Mouse (Mus musculus): ENCODE measurements around the gene Gm21560. TPM values are rescaled to one million over a fixed set of nuclear protein-coding genes. Genes with fewer than 3 reads are reported as not detected.
"Not testable (repeated sequence)": the region's sequence is repeated elsewhere in the genome, so short reads cannot be mapped to it uniquely, and the experiment has no call there.

Gm21560 gene
- polyA plus RNA-seq (2015; fragmentation: Nextera tagmentation; extraction: Ambion mirVana) = not detected in 2 replicates

DNA sequence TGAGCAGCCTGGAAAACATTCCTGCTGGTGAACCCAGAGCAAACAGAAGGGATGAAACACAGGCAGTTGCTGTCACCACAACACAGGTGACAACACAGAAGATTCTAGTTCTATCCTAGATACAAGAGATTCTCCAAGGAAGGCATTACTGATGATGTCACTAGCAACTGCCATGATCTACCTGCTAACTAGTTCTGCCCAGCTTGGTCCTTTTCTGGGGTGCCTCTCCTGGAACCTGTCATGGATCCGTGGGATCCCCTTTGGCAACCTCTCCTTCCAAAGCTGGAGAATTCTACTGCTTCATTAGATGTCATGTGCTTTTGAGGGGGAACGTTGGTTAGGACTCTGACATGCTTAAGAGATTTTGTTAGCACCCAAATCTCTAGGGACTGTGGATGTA lies at the start of gene Gm21560:
Gm21560 (minus strand) TSS at position 101 of the 400 bp plus-strand sequence.
- not testable (repeated sequence) for H3K27me3 ChIP-seq; H3K4me3 ChIP-seq; ATAC-seq; H3K9me3 ChIP-seq (replicated peaks); H3K9ac ChIP-seq; H3K36me3 ChIP-seq (ENCODE audit: poor library complexity, severe bottlenecking); H3K4me1 ChIP-seq; H3K27ac ChIP-seq; H3K4me2 ChIP-seq
- 76% methylated on average over 2 of the region's 2 CpGs for WGBS

DNA sequence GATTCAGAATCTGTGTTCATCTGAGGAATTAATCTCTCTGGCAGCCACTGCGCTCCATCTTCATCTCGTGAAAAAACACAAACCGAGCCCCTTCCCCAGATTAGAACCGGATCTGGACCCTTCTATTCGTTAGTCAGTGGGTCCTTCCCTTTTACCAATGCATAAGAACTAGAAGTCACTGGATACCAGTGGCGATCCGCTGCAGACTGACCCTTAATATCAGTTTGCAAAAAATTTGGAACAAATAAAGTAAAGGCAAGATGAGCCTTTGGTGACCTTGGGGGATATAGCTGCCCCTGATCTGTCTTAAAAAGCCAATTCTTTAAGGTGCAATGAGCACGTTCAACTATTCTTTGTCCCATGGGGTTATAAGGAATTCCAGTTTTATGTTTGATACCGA lies 55.6 kb downstream of the Gm21560 start:
- not testable (repeated sequence) for H3K4me1 ChIP-seq; H3K9me3 ChIP-seq (replicated peaks); H3K4me2 ChIP-seq; H3K4me3 ChIP-seq; ATAC-seq; H3K27me3 ChIP-seq; H3K27ac ChIP-seq; H3K36me3 ChIP-seq (ENCODE audit: poor library complexity, severe bottlenecking); H3K9ac ChIP-seq
- WGBS = 88% methylated on average over 6 of the region's 9 CpGs

DNA sequence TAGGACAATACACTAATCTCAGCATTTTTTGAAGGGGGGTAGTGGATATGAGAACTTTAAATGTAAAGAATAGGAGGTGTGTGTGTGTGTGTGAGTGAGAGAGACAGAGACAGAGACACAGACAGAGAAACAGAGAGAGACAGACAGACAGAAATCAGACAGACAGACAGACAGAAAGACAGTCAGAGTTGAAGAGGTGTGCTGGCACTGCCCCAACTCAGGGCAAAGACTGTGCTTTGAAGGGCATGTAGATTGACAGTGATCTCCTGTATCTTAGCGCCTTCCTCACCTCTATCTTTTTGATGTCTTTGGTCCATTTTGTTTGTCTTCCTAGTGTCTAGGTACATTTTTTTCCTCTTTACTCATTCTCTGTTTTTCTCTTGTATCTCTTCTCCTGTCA lies 58.0 kb downstream of the Gm21560 start:
- not testable (repeated sequence) for H3K4me3 ChIP-seq; H3K4me1 ChIP-seq; H3K27ac ChIP-seq; H3K27me3 ChIP-seq; ATAC-seq; H3K36me3 ChIP-seq (ENCODE audit: poor library complexity, severe bottlenecking); H3K9me3 ChIP-seq (replicated peaks); H3K4me2 ChIP-seq; H3K9ac ChIP-seq
- WGBS = 100% methylated on average over 1 of the region's 1 CpGs

Other genes starting within 250 kb of the Gm21560 start
- gene Gm3453, start 240.2 kb downstream of the Gm21560 start, polyA plus RNA-seq (2015; fragmentation: Nextera tagmentation; extraction: Ambion mirVana) = not detected in 2 replicates
- not detected in 2 replicates for gene Gm6337, start 161.0 kb downstream of the Gm21560 start, polyA plus RNA-seq (2015; fragmentation: Nextera tagmentation; extraction: Ambion mirVana)
- gene Gm8206, start 125.3 kb downstream of the Gm21560 start, polyA plus RNA-seq (2015; fragmentation: Nextera tagmentation; extraction: Ambion mirVana) = 1.3 and 1.5 TPM in 2 replicates
- gene Gm3468, start 110.6 kb downstream of the Gm21560 start, polyA plus RNA-seq (2015; fragmentation: Nextera tagmentation; extraction: Ambion mirVana) = 2.3 and 2.4 TPM in 2 replicates
- gene Gm3476, start 93.5 kb downstream of the Gm21560 start, polyA plus RNA-seq (2015; fragmentation: Nextera tagmentation; extraction: Ambion mirVana) = not detected in 2 replicates
- gene Gm3411, start 68.0 kb upstream of the Gm21560 start, polyA plus RNA-seq (2015; fragmentation: Nextera tagmentation; extraction: Ambion mirVana) = 3.4 and 4.1 TPM in 2 replicates
- not detected in 2 replicates for gene Gm21103, start 85.6 kb upstream of the Gm21560 start, polyA plus RNA-seq (2015; fragmentation: Nextera tagmentation; extraction: Ambion mirVana)
- not detected in 2 replicates for gene Gm3618, start 124.4 kb upstream of the Gm21560 start, polyA plus RNA-seq (2015; fragmentation: Nextera tagmentation; extraction: Ambion mirVana)
- gene Gm16440, start 171.0 kb upstream of the Gm21560 start, polyA plus RNA-seq (2015; fragmentation: Nextera tagmentation; extraction: Ambion mirVana) = not detected in 2 replicates
- gene Gm3591, start 193.2 kb upstream of the Gm21560 start, polyA plus RNA-seq (2015; fragmentation: Nextera tagmentation; extraction: Ambion mirVana) = 1.9 and 2.6 TPM in 2 replicates
- not detected in 2 replicates for gene Gm3594, start 225.3 kb upstream of the Gm21560 start, polyA plus RNA-seq (2015; fragmentation: Nextera tagmentation; extraction: Ambion mirVana)